Mouse (Mus musculus): ENCODE measurements at regions not wholly inside any gene's neighbourhood (a gene's known extent, or its start where the extent isn't known, plus 50 kb on each side); places are given as distances from the start of the nearest gene placed in this dataset.
A peak's percentile ranks its signal among the peaks of the same experiment; 100 is the strongest.

- no peak for DNase-seq (ENCODE audit: low spot score in 2 of 2)
Observed at GRCm38 (mm10) chr4:91596619-91597018, 196.0 kb upstream of the Elavl2 start.

GRCm38 (mm10) chr4:91595766-91596165 is 195.2 kb upstream of the Elavl2 start:
- DNase-seq (ENCODE audit: low spot score in 2 of 2) = peak in 1 of 2 experiments; percentile 5

- DNase-seq (ENCODE audit: low spot score in 2 of 2) = peak; percentile 20 to 36
Observed at GRCm38 (mm10) chr4:91589779-91590178, 189.2 kb upstream of the Elavl2 start.

GRCm38 (mm10) chr4:91587541-91588059 is 187.0 kb upstream of the Elavl2 start:
- DNase-seq (ENCODE audit: low spot score in 2 of 2) = no peak

GRCm38 (mm10) chr4:91583035-91583434 is 182.4 kb upstream of the Elavl2 start:
- DNase-seq (ENCODE audit: low spot score in 2 of 2) = no peak

- DNase-seq (ENCODE audit: low spot score in 2 of 2) = no peak
Observed at GRCm38 (mm10) chr4:91557452-91557851, 156.9 kb upstream of the Elavl2 start.

GRCm38 (mm10) chr4:91556959-91557358 is 156.4 kb upstream of the Elavl2 start:
- no peak for DNase-seq (ENCODE audit: low spot score in 2 of 2)

- DNase-seq (ENCODE audit: low spot score in 2 of 2) = no peak
Observed at GRCm38 (mm10) chr4:91524367-91524766, 123.8 kb upstream of the Elavl2 start.

- no peak for DNase-seq (ENCODE audit: low spot score in 2 of 2)
Observed at GRCm38 (mm10) chr4:91511543-91511942, 111.0 kb upstream of the Elavl2 start.

GRCm38 (mm10) chr4:91509937-91510336 is 109.4 kb upstream of the Elavl2 start:
- no peak for DNase-seq (ENCODE audit: low spot score in 2 of 2)

GRCm38 (mm10) chr4:91503273-91503672 is 102.7 kb upstream of the Elavl2 start:
- DNase-seq (ENCODE audit: low spot score in 2 of 2) = no peak

- DNase-seq (ENCODE audit: low spot score in 2 of 2) = no peak
Observed at GRCm38 (mm10) chr4:91481863-91482475, 81.4 kb upstream of the Elavl2 start.

Measured in layer of hippocampus, adult 8-10 months (tissue).